Mouse (Mus musculus) ES-E14 (cell line): Measurements from ENCODE around the gene Gm973.

Experiments used
- CHD2 ChIP-seq: IDR thresholded peaks from 2 replicates; pipeline ENCODE4 v1.6.1; 2014; ENCODE audit warnings: mild to moderate bottlenecking, low read depth, low read length, inconsistent platforms
- MAFK ChIP-seq: IDR thresholded peaks from 2 replicates; pipeline ENCODE4 v1.6.1; 2014; ENCODE audit warnings: mild to moderate bottlenecking, low read depth, low read length, inconsistent platforms; ENCODE audit not compliant: insufficient read depth
- ZC3H11A ChIP-seq: IDR thresholded peaks from 2 replicates; pipeline ENCODE4 v1.6.1; 2012; ENCODE audit warnings: low read depth, mild to moderate bottlenecking, inconsistent platforms, low read length, borderline replicate concordance
- ZNF384 ChIP-seq: IDR thresholded peaks from 2 replicates; pipeline ENCODE4 v1.6.1; 2012; ENCODE audit warnings: low read depth, low read length, inconsistent platforms

DNA sequence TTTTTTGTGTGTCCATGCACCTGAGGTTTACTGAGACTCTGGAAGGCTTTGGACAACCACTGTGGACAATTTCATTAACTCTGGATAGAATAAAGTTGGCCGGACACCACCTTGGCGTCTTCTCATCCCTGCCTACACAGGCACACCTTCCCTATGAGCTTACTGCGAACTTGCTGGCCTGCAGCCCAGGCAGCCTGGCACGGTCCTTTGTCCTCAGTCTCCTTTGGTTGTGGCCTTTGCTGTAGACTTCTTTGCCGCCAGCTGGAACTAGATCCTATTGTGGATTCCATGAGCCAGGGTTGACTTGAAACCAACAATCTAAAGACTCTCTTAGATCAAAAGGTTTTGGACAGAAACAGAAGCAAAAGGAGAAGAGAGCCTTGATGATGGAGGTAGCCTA lies 109.3 kb downstream of the Gm973 start:
- TF ChIP-seq MAFK: no peak
- no peak for TF ChIP-seq ZNF384
- no peak for TF ChIP-seq CHD2
- no peak for TF ChIP-seq ZC3H11A
